Mouse (Mus musculus) hindbrain, embryonic 16.5 days (tissue): ENCODE data around the gene Rabac1. TPM values are rescaled to one million over a fixed set of nuclear protein-coding genes. Genes with fewer than 3 reads are reported as not detected.

Experiments
- ATAC-seq: fragments of 200-750 bp; cut with Nextera tagmentation; 2 replicates; pipeline ENCODE4 v1.8.0; 2017; ENCODE audit warnings: moderate TSS enrichment, moderate library complexity
- H3K27ac ChIP-seq: fragments of 300-500 bp; sonication (generic); 2 replicates; pipeline ENCODE4 v1.5.1; 2014; ENCODE audit warnings: low read depth, mild to moderate bottlenecking, control low read depth, low read length, moderate library complexity
- H3K27me3 ChIP-seq: fragments of 300-500 bp; sonication (generic); replicated peaks from 2 replicates; pipeline ENCODE4 v1.6.1; 2014; ENCODE audit warnings: low read length; ENCODE audit not compliant: control insufficient read depth, insufficient read depth
- H3K36me3 ChIP-seq: fragments of 300-500 bp; sonication (generic); 2 replicates; pipeline ENCODE4 v1.6.1; 2014; ENCODE audit warnings: mild to moderate bottlenecking, low read length, moderate library complexity, mixed read lengths; ENCODE audit not compliant: control insufficient read depth, insufficient read depth
- H3K4me1 ChIP-seq: fragments of 300-500 bp; sonication (generic); 2 replicates; pipeline ENCODE4 v1.6.1; 2014; ENCODE audit warnings: low read depth, low read length; ENCODE audit not compliant: control insufficient read depth, insufficient read depth
- H3K4me2 ChIP-seq: fragments of 300-500 bp; sonication (generic); 2 replicates; pipeline ENCODE4 v1.6.1; 2014; ENCODE audit warnings: mild to moderate bottlenecking, low read length, control low read depth, moderate library complexity
- H3K4me3 ChIP-seq: fragments of 300-500 bp; sonication (generic); 2 replicates; pipeline ENCODE4 v1.5.1; 2014; ENCODE audit warnings: mild to moderate bottlenecking, low read length, control low read depth, moderate library complexity
- H3K9ac ChIP-seq: fragments of 300-500 bp; sonication (generic); 2 replicates; pipeline ENCODE4 v1.6.1; 2014; ENCODE audit warnings: low read depth, mild to moderate bottlenecking, control low read depth, low read length, moderate library complexity
- H3K9me3 ChIP-seq: fragments of 300-500 bp; sonication (generic); 2 replicates; pipeline ENCODE4 v1.6.1; 2014; ENCODE audit warnings: mild to moderate bottlenecking, low read length, moderate library complexity; ENCODE audit not compliant: control insufficient read depth
- WGBS: fragments of 180-500 bp; shearing (Covaris S2); extraction: QIAGEN DNeasy Blood & Tissue Kit; methylation state at CpG from one replicate; pipeline ENCODE4 v1.1.7; 2014; 5-methylcytosine and 5-hydroxymethylcytosine counted together
- polyA plus RNA-seq: library from polyadenylated mRNA; unstranded; fragments of >200 nt; fragmentation: Nextera tagmentation; extraction: Ambion mirVana; gene quantifications from 2 replicates; pipeline ENCODE4 v1.2.1, GENCODE M21; 2015

Gene Rabac1
- polyA plus RNA-seq, 1 experiment from 2014 or later = 404 TPM

DNA sequence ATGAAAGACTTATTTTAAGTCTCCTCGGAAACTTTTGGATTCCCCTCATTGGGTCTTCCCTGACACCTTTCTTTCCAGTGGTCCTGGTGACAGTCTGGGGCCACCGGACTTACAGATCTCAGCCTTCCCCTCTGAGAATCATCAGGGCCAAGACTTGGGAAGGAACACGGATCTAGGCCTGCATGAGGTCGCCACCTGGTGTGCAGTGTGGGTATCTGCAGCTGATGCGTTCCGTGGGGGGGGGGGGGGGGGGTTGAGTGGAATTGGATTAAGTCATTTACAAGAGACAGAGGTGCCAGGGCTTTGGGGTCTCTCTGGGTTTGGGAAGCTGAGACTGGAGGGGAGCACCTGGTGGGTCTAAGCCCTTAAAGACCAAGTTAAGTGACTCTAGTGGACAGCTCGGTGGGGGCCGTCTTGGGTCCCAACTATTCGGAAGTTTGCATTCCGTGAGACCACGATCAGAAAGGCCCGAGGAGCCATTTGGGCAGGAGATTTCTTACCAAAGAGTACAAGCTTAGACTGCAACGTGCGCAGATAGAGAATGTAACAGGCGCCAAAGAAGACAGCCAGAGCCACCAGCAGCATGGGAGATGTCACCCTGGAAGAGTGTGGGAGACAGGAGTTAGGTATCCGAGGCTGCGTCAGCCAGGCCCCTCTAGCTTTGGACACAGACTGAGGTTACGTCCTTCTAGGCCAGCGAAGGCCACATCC is 1.1 kb downstream of the Rabac1 start:
- 7% methylated on average over 19 of the region's 19 CpGs for WGBS
- H3K27me3 ChIP-seq = no peaks in the 10 kb centered on the region
- H3K4me3 ChIP-seq = peak overlapping the region; percentile 76
- H3K9me3 ChIP-seq = no peaks in the 10 kb centered on the region
- H3K27ac ChIP-seq = peak overlapping the region; percentile 83
- H3K9ac ChIP-seq = peak overlapping the region; percentile 90
- H3K4me2 ChIP-seq = peak overlapping the region; percentile 86
- H3K4me1 ChIP-seq = peaks cover 11% of the 10 kb centered on the region
- ATAC-seq = peak; percentile 3
- H3K36me3 ChIP-seq = no peaks in the 10 kb centered on the region; the same call in 1 of the 2 replicates

DNA sequence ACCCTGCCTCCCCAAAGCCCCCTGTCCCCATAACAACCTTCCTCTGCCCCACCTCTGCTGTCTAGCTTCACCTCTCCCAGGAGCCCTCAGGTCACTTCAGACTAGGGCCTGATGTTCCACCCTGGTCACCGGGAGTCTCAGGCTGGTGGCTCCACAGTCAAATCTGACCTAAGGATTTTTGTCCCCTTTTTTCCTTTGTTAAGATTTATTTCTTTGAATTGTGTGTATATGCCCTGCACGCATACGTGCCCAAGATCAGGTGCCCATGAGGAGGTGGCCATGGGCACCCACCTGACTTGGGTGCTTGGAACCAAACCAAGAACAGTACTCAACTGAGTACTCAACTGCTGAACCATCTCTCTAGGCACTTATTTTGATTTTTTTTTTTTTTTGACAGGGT is 2.2 kb downstream of the Rabac1 start:
- no peaks in the 10 kb centered on the region for H3K9me3 ChIP-seq
- H3K4me2 ChIP-seq = no peak overlapping the region
- no peak overlapping the region for H3K4me3 ChIP-seq
- no peak overlapping the region for H3K9ac ChIP-seq
- H3K27ac ChIP-seq = no peak overlapping the region
- H3K36me3 ChIP-seq = no peaks in the 10 kb centered on the region; the same call in 1 of the 2 replicates
- no peak for ATAC-seq
- H3K4me1 ChIP-seq = peaks cover 11% of the 10 kb centered on the region
- 96% methylated on average over 3 of the region's 3 CpGs for WGBS
- no peaks in the 10 kb centered on the region for H3K27me3 ChIP-seq

DNA sequence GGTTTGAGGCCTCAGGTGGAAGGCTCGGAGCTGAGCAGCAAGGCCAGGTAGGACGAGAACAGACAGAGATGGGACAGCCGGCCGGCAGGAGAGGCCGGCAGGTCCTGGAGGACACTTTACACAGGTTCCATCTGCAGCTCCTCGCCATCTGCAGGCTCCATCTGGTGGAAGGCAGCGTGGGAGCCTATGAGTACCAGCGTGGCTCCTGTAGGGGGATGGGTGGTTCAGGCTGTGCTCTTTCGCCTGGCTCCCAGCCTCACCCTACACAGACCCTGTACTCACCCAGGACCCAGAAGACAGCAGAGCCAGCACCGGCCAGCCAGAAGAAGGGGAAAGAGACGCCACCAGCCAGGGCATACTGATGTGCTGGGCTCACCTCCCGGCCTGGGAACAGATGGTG is 2.7 kb downstream of the Rabac1 start:
- Histone ChIP-seq H3K4me1 (peaks cover 11% of the 10 kb centered on the region), H3K9ac (no peak overlapping the region), H3K9me3 (no peaks in the 10 kb centered on the region), H3K4me3 (no peak overlapping the region), H3K36me3 (no peaks in the 10 kb centered on the region; the same call in 1 of the 2 replicates), H3K27ac (no peak overlapping the region), H3K27me3 (no peaks in the 10 kb centered on the region), H3K4me2 (no peak overlapping the region)
- ATAC-seq = no peak
- 81% methylated on average over 12 of the region's 12 CpGs for WGBS

DNA sequence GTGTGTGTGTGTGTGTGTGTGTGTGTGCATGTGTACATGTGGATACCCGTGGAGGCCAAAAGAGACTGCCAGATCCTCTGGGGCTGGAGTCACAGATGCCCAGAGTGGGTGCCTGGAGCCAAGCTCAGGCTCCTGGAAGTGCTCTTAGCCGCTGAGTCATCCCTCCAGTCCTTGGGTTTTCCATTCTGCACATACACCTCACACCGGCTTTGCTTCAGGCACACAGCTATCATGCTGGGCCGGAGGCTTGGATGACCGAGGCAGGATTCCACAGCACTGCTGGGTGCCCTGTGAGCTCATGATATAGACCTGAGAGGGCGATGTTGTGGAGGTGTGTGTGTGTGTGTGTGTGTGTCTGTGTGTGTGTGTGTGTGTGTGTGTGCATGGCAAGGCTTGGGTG is 4.1 kb downstream of the Rabac1 start:
- H3K27me3 ChIP-seq = no peaks in the 10 kb centered on the region
- H3K27ac ChIP-seq = no peak overlapping the region
- no peak overlapping the region; the same call in 1 of the 2 replicates for H3K9ac ChIP-seq
- H3K4me3 ChIP-seq = no peak overlapping the region
- no peaks in the 10 kb centered on the region for H3K9me3 ChIP-seq
- no peak overlapping the region for H3K4me2 ChIP-seq
- peaks cover 11% of the 10 kb centered on the region for H3K4me1 ChIP-seq
- no peak for ATAC-seq
- 75% methylated on average over 6 of the region's 6 CpGs for WGBS
- H3K36me3 ChIP-seq = no peaks in the 10 kb centered on the region; the same call in 1 of the 2 replicates

DNA sequence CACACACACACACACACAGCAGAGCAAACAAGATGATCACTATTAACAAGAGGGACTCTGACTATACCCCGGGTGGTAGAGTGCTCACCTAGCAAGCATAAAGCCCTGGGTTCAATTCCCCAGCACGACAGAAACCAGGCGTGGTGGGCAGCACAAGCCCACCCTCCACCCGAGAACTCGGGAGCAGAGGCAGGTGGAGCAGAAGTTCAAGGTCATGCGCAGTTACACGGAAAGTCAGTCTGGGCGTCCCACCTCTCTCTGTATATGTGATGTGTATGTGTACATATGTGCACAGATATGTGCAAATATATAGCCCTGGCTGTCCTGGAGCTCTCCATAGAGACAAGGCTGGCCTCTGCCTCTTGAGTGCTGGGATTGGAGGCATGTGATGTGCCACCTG is 4.6 kb downstream of the Rabac1 start:
- Histone ChIP-seq H3K4me2 (no peak overlapping the region), H3K4me3 (no peak overlapping the region), H3K9me3 (no peaks in the 10 kb centered on the region), H3K4me1 (peaks cover 11% of the 10 kb centered on the region), H3K27me3 (no peaks in the 10 kb centered on the region), H3K27ac (no peak overlapping the region), H3K36me3 (no peaks in the 10 kb centered on the region; the same call in 1 of the 2 replicates), H3K9ac (no peak overlapping the region)
- 80% methylated on average over 8 of the region's 8 CpGs for WGBS
- ATAC-seq = no peak

DNA sequence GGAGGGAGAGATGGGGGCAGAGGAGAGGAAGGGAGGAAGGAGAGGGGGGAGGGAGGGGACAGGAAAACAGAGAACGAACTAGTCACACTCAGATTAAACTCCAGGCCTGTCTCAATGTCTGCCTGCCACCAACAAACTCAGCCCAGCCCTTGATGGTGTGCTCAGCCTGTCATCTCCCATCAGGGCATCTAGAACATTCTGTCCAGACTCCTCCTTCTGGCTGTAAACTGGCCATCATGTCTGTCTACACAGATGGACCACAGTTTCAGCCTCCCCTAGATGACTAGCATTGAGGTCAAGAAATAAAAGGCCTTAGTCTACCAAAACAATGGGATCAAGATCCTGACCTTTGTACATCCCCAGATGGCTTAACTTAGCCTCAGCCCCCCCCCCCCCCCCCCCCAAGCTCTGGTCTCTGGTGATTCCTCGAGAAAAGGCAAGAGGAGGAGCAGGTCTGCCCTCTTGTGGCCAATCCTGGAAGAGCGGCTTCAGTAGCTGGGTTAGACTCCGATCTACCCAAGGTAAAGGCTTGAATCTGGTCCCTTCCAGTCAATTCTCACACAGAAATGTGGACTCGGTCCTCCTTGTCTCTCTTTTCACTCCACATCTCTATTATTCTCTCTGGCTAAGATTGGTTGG is 7.5 kb downstream of the Rabac1 start:
- no peaks in the 10 kb centered on the region for H3K27me3 ChIP-seq
- 8% methylated on average over 5 of the region's 5 CpGs for WGBS
- ATAC-seq = peak; percentile 27; the same call in 1 of the 2 replicates
- H3K9me3 ChIP-seq = no peaks in the 10 kb centered on the region
- no peaks in the 10 kb centered on the region for H3K4me1 ChIP-seq
- no peak overlapping the region for H3K9ac ChIP-seq
- no peaks in the 10 kb centered on the region; the same call in 1 of the 2 replicates for H3K36me3 ChIP-seq
- H3K4me2 ChIP-seq = no peak overlapping the region
- no peak overlapping the region for H3K4me3 ChIP-seq
- H3K27ac ChIP-seq = no peak overlapping the region

DNA sequence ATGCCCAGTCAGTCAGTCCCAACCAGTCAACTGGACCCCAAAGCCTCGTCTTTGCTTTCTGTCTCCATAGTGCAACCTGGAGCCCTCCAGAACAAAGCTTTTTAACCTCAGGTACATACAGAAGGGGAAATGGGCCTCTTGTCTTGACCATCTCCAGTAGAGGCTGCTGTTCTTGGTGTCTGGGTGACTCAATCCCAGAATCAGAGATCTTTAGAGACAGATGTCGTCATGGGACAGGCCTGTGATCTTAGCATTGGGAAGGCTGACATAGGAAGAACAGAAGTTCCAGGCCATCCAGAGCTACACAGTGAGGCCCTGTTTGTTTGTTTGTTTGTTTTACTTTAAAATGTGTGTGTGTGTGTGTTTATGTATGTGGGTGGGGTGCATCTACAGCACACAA is 8.3 kb downstream of the Rabac1 start:
- no peak overlapping the region for H3K27ac ChIP-seq
- H3K4me1 ChIP-seq = no peaks in the 10 kb centered on the region
- no peak overlapping the region for H3K4me3 ChIP-seq
- no peaks in the 10 kb centered on the region; the same call in 1 of the 2 replicates for H3K36me3 ChIP-seq
- 77% methylated on average over 2 of the region's 2 CpGs for WGBS
- no peak overlapping the region for H3K9ac ChIP-seq
- no peak for ATAC-seq
- no peaks in the 10 kb centered on the region for H3K9me3 ChIP-seq
- H3K4me2 ChIP-seq = no peak overlapping the region
- no peaks in the 10 kb centered on the region for H3K27me3 ChIP-seq

DNA sequence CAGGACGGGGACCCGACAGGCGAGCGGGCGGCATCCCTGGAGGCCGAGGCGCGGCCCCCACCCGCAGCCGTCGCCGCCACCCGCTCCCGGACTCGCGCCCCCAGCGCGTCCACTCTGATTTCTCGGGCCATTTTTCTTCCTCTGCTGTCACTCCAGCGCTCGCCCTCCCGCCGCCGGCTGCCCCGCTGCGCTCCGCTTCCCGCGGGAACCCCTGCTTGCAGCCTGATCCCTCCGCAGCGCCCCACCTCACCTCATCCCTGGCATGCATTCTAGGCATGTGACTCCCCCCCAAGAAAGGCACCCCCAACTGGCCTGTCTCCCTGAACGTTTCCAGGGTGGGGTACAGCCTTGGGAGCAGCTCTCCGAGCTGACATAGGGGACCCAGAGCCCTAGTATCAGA is 17.3 kb downstream of the Rabac1 start:
- peaks cover 33% of the 10 kb centered on the region for H3K27me3 ChIP-seq

DNA sequence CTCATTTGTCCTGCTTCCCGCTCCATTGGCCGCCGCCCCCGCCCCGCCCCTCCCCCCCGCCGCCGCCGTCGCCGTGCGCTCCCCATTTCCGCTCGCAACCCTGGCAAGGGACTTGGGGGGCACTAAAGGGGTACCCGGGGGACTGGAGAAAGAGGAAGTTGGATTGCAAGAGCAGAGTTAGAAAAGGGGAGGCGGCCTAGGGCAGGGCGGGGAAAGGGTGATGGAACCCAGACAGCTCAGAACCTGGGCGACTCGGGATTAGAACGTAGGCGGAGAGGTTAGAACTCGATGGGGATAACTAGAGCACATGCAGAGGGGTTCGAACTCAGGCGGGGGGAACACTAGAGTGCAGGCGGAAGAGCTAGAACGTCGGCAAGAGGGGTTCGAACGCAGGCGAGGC is 18.1 kb downstream of the Rabac1 start:
- Histone ChIP-seq H3K27ac (no peak overlapping the region), H3K4me3 (peak overlapping the region; percentile 38), H3K9ac (peak overlapping the region; percentile 56), H3K4me2 (peak overlapping the region; percentile 66), H3K36me3 (no peaks in the 10 kb centered on the region; the same call in 1 of the 2 replicates), H3K4me1 (peaks cover 18% of the 10 kb centered on the region), H3K27me3 (peaks cover 40% of the 10 kb centered on the region), H3K9me3 (no peaks in the 10 kb centered on the region)
- WGBS = 2% methylated on average over 28 of the region's 30 CpGs
- no peak for ATAC-seq

More for the DNA sequence above, 17.3 kb downstream of the Rabac1 start:
- H3K9me3 ChIP-seq = no peaks in the 10 kb centered on the region
- no peak overlapping the region for H3K27ac ChIP-seq
- H3K4me3 ChIP-seq = peak overlapping the region; percentile 38
- H3K4me2 ChIP-seq = peak overlapping the region; percentile 66
- H3K36me3 ChIP-seq = no peaks in the 10 kb centered on the region; the same call in 1 of the 2 replicates
- peaks cover 18% of the 10 kb centered on the region for H3K4me1 ChIP-seq
- H3K9ac ChIP-seq = peak overlapping the region; percentile 53
- 4% methylated on average over 25 of the region's 33 CpGs for WGBS
- ATAC-seq = no peak
